Mouse (Mus musculus): ENCODE results near the gene Gm17428. TPM values are rescaled to one million over a fixed set of nuclear protein-coding genes. Genes with fewer than 3 reads are reported as not detected.
A peak's percentile ranks its signal among the peaks of the same experiment; 100 is the strongest.

Gene Gm17428
- total and polyA plus RNA-seq, 3 experiments = not detected

GRCm38 (mm10) chr14:54929801-54930200 is 46.9 kb upstream of the Gm17428 start:
- no peak overlapping the region for H3K4me3 ChIP-seq (ENCODE audit: control insufficient read depth in 1 of 2, insufficient read depth in 1 of 2, low read depth in 2 of 2, low read length in 2 of 2)
- no peaks in the 10 kb centered on the region for H3K9me3 ChIP-seq (replicated peaks; ENCODE audit: insufficient read depth, low read length)
- DNase-seq (ENCODE audit: low read depth, low spot score) = no peak
- no peak overlapping the region for H3K9ac ChIP-seq (ENCODE audit: control insufficient read depth, low read depth, low read length, poor library complexity, severe bottlenecking)
- TF ChIP-seq GATA1 (IDR thresholded peaks at IDR 0.05; ENCODE audit: low read depth, low read length) (no peak), SIN3A (IDR thresholded peaks at IDR 0.05; ENCODE audit: low read length) (no peak), KAT2A (conservative IDR thresholded peaks at IDR 0.05; ENCODE audit: low read depth, low read length) (no peak)
- H3K27me3 ChIP-seq (ENCODE audit: control insufficient read depth in 1 of 2, insufficient read depth in 2 of 2, low read length in 2 of 2) = peaks cover 0 to 3% of the 10 kb centered on the region in 2 experiments
- H3K4me1 ChIP-seq (ENCODE audit: control insufficient read depth in 1 of 2, insufficient read depth in 2 of 2, low read length in 2 of 2) = peaks cover 2 to 4% of the 10 kb centered on the region in 2 experiments; a peak in 3 of 4 replicates
- H3K27ac ChIP-seq (ENCODE audit: control insufficient read depth, low read depth, low read length) = no peak overlapping the region
- no peaks in the 10 kb centered on the region for H3K79me2 ChIP-seq (ENCODE audit: control insufficient read depth, insufficient read depth, low read length, poor library complexity)
- H3K36me3 ChIP-seq (ENCODE audit: control insufficient read depth in 1 of 2, insufficient read depth in 2 of 2, low read length in 2 of 2) = no peaks in the 10 kb centered on the region

- H3K9me3 ChIP-seq (replicated peaks; ENCODE audit: insufficient read depth, low read length) = no peaks in the 10 kb centered on the region
- no peaks in the 10 kb centered on the region for H3K79me2 ChIP-seq (ENCODE audit: control insufficient read depth, insufficient read depth, low read length, poor library complexity)
- H3K36me3 ChIP-seq (ENCODE audit: control insufficient read depth in 1 of 2, insufficient read depth in 2 of 2, low read length in 2 of 2) = no peaks in the 10 kb centered on the region
- no peak overlapping the region for H3K4me3 ChIP-seq (ENCODE audit: control insufficient read depth in 1 of 2, insufficient read depth in 1 of 2, low read depth in 2 of 2, low read length in 2 of 2)
- no peak overlapping the region for H3K9ac ChIP-seq (ENCODE audit: control insufficient read depth, low read depth, low read length, poor library complexity, severe bottlenecking)
- DNase-seq (ENCODE audit: low read depth, low spot score) = no peak
- H3K4me1 ChIP-seq (ENCODE audit: control insufficient read depth in 1 of 2, insufficient read depth in 2 of 2, low read length in 2 of 2) = no peaks in the 10 kb centered on the region
- TF ChIP-seq TCF12 (IDR thresholded peaks at IDR 0.05; ENCODE audit: low read depth, low read length) (no peak), SIN3A (IDR thresholded peaks at IDR 0.05; ENCODE audit: low read length) (no peak), POLR2A (IDR thresholded peaks at IDR 0.05; ENCODE audit: control insufficient read depth in 1 of 2, insufficient read depth in 1 of 2, low read depth in 1 of 2, low read length in 2 of 2, poor library complexity in 1 of 2) (no peak), USF2 (IDR thresholded peaks at IDR 0.05; ENCODE audit: borderline replicate concordance in 1 of 2, insufficient read depth in 1 of 2, low read depth in 1 of 2, low read length in 2 of 2) (no peak), E2F4 (IDR thresholded peaks at IDR 0.05; ENCODE audit: borderline replicate concordance, low read depth, low read length) (no peak), ZC3H11A (IDR thresholded peaks at IDR 0.05; ENCODE audit: low read depth, low read length) (no peak), POLR2AphosphoS2 (IDR thresholded peaks at IDR 0.05; ENCODE audit: low read length) (no peak), HCFC1 (IDR thresholded peaks at IDR 0.05; ENCODE audit: low read depth, low read length) (no peak), KAT2A (conservative IDR thresholded peaks at IDR 0.05; ENCODE audit: low read depth, low read length) (no peak), BHLHE40 (IDR thresholded peaks at IDR 0.05; ENCODE audit: borderline replicate concordance, low read depth, low read length) (no peak), NRF1 (IDR thresholded peaks at IDR 0.05; ENCODE audit: insufficient read depth, low read depth, low read length, poor library complexity, severe bottlenecking) (no peak)
- H3K27ac ChIP-seq (ENCODE audit: control insufficient read depth, low read depth, low read length) = no peak overlapping the region
- peaks cover 0 to 5% of the 10 kb centered on the region in 2 experiments for H3K27me3 ChIP-seq (ENCODE audit: control insufficient read depth in 1 of 2, insufficient read depth in 2 of 2, low read length in 2 of 2)
Observed at GRCm38 (mm10) chr14:54930431-54930830, 46.3 kb upstream of the Gm17428 start.

GRCm38 (mm10) chr14:54932645-54933150 is 44.0 kb upstream of the Gm17428 start, which contains the start of gene Il25:
Gene Il25 (plus strand): TSS chr14:54932695.
- H3K27ac ChIP-seq (ENCODE audit: control insufficient read depth, low read depth, low read length) = no peak within 1 kb of the TSS
- no peak for TF ChIP-seq BHLHE40 (IDR thresholded peaks at IDR 0.05; ENCODE audit: borderline replicate concordance, low read depth, low read length)
- no peak for TF ChIP-seq TCF12 (IDR thresholded peaks at IDR 0.05; ENCODE audit: low read depth, low read length)
- TF ChIP-seq POLR2AphosphoS5 (IDR thresholded peaks at IDR 0.05; ENCODE audit: borderline replicate concordance, low read depth, low read length) = no peak
- no peak for TF ChIP-seq SIN3A (IDR thresholded peaks at IDR 0.05; ENCODE audit: low read length)
- TF ChIP-seq ETS1 (IDR thresholded peaks at IDR 0.05; ENCODE audit: low read depth, low read length) = no peak
- no peak for TF ChIP-seq RCOR1 (IDR thresholded peaks at IDR 0.05; ENCODE audit: low read depth, low read length)
- no peak for TF ChIP-seq MYB (IDR thresholded peaks at IDR 0.05; ENCODE audit: low read depth, low read length)
- no peak for TF ChIP-seq TBP (IDR thresholded peaks at IDR 0.05; ENCODE audit: low read depth, low read length)
- TF ChIP-seq ZMIZ1 (IDR thresholded peaks at IDR 0.05; ENCODE audit: low read depth, low read length) = no peak
- peaks cover 0 to 8% of the 10 kb centered on the region in 2 experiments; a peak in 1 of 4 replicates for H3K4me1 ChIP-seq (ENCODE audit: control insufficient read depth in 1 of 2, insufficient read depth in 2 of 2, low read length in 2 of 2)
- H3K79me2 ChIP-seq (ENCODE audit: control insufficient read depth, insufficient read depth, low read length, poor library complexity) = no peaks in the 10 kb centered on the region
- H3K9ac ChIP-seq (ENCODE audit: control insufficient read depth, low read depth, low read length, poor library complexity, severe bottlenecking) = no peak within 1 kb of the TSS
- peaks cover 0 to 4% of the 10 kb centered on the region in 2 experiments; a peak in 3 of 4 replicates for H3K27me3 ChIP-seq (ENCODE audit: control insufficient read depth in 1 of 2, insufficient read depth in 2 of 2, low read length in 2 of 2)
- H3K4me3 ChIP-seq (ENCODE audit: control insufficient read depth in 1 of 2, insufficient read depth in 1 of 2, low read depth in 2 of 2, low read length in 2 of 2) = no peak within 1 kb of the TSS
- peak; percentile 33 for DNase-seq (ENCODE audit: low read depth, low spot score)
- H3K9me3 ChIP-seq (replicated peaks; ENCODE audit: insufficient read depth, low read length) = no peaks in the 10 kb centered on the region
- H3K36me3 ChIP-seq (ENCODE audit: control insufficient read depth in 1 of 2, insufficient read depth in 2 of 2, low read length in 2 of 2) = peaks cover 0 to 5% of the 10 kb centered on the region in 2 experiments; a peak in 1 of 4 replicates

All from MEL (cell line).